Mouse (Mus musculus) neural tube, embryonic 13.5 days (tissue): ENCODE measurements around the gene Got2. TPM values are rescaled to one million over a fixed set of nuclear protein-coding genes. Genes with fewer than 3 reads are reported as not detected.
"Not testable (repeated sequence)": the region's sequence is repeated elsewhere in the genome, so short reads cannot be mapped to it uniquely, and the experiment has no call there.

Source experiments
- ATAC-seq: fragments of 200-750 bp; cut with Nextera tagmentation; 2 replicates; pipeline ENCODE4 v1.8.0; 2017; ENCODE audit warnings: low read depth, mild to moderate bottlenecking, moderate TSS enrichment, moderate library complexity
- H3K27ac ChIP-seq: fragments of 300-500 bp; sonication (generic); replicated peaks from 2 replicates; pipeline ENCODE4 v1.5.1; 2015; ENCODE audit warnings: moderate library complexity, mild to moderate bottlenecking, inconsistent platforms
- H3K27me3 ChIP-seq: fragments of 300-500 bp; sonication (generic); 2 replicates; pipeline ENCODE4 v1.6.1; 2015; ENCODE audit warnings: mild to moderate bottlenecking, inconsistent platforms
- H3K36me3 ChIP-seq: fragments of 300-500 bp; sonication (generic); 2 replicates; pipeline ENCODE4 v1.6.1; 2015; ENCODE audit warnings: mild to moderate bottlenecking, inconsistent platforms
- H3K4me1 ChIP-seq: fragments of 300-500 bp; sonication (generic); replicated peaks from 2 replicates; pipeline ENCODE4 v1.6.1; 2015; ENCODE audit warnings: inconsistent platforms
- H3K4me2 ChIP-seq: fragments of 300-500 bp; sonication (generic); 2 replicates; pipeline ENCODE4 v1.6.1; 2015; ENCODE audit warnings: inconsistent platforms, mild to moderate bottlenecking, moderate library complexity
- H3K4me3 ChIP-seq: fragments of 300-500 bp; sonication (generic); 2 replicates; pipeline ENCODE4 v1.5.1; 2015; ENCODE audit warnings: mild to moderate bottlenecking, inconsistent platforms
- H3K9ac ChIP-seq: fragments of 300-500 bp; sonication (generic); 2 replicates; pipeline ENCODE4 v1.6.1; 2015; ENCODE audit warnings: moderate library complexity, mild to moderate bottlenecking, inconsistent platforms
- H3K9me3 ChIP-seq: fragments of 300-500 bp; sonication (generic); 2 replicates; pipeline ENCODE4 v1.6.1; 2016; ENCODE audit warnings: inconsistent platforms
- WGBS: fragments of 180-500 bp; shearing (Covaris S2); methylation state at CpG from one replicate; pipeline ENCODE4 v1.1.7; 2015; 5-methylcytosine and 5-hydroxymethylcytosine counted together
- polyA plus RNA-seq: library from polyadenylated mRNA; unstranded; fragments of >200 nt; fragmentation: Nextera tagmentation; extraction: Ambion mirVana; gene quantifications from 2 replicates; pipeline ENCODE4 v1.2.1, GENCODE M21; 2015

Gene Got2
- polyA plus RNA-seq, 1 experiment from 2014 or later: 201 TPM

- H3K4me3 ChIP-seq: peak overlapping the region; percentile 97
- peak overlapping the region; percentile 85 for H3K9ac ChIP-seq
- WGBS: 69% methylated on average over 17 of the region's 17 CpGs
- H3K27me3 ChIP-seq: no peaks in the 10 kb centered on the region
- H3K36me3 ChIP-seq: no peaks in the 10 kb centered on the region
- H3K9me3 ChIP-seq: no peaks in the 10 kb centered on the region
- peaks cover 30% of the 10 kb centered on the region for H3K4me1 ChIP-seq
- H3K27ac ChIP-seq: peak overlapping the region; percentile 47; the same call in 1 of the 2 replicates
- peak overlapping the region; percentile 70 for H3K4me2 ChIP-seq
- no peak for ATAC-seq
These were observed 1.4 kb downstream of the Got2 start for GRCm38 (mm10) chr8:95886647-95887577.

GRCm38 (mm10) chr8:95885966-95886365 is 2.4 kb downstream of the Got2 start:
- WGBS: 82% methylated on average over 5 of the region's 5 CpGs
- H3K4me1 ChIP-seq: peaks cover 30% of the 10 kb centered on the region
- no peak for ATAC-seq
- no peaks in the 10 kb centered on the region for H3K9me3 ChIP-seq
- H3K27ac ChIP-seq: no peak overlapping the region
- no peak overlapping the region for H3K9ac ChIP-seq
- no peak overlapping the region for H3K4me3 ChIP-seq
- H3K36me3 ChIP-seq: no peaks in the 10 kb centered on the region
- no peak overlapping the region for H3K4me2 ChIP-seq
- H3K27me3 ChIP-seq: no peaks in the 10 kb centered on the region

- 79% methylated on average over 5 of the region's 5 CpGs for WGBS
- H3K27ac ChIP-seq: no peak overlapping the region
- H3K9ac ChIP-seq: no peak overlapping the region
- H3K4me2 ChIP-seq: no peak overlapping the region
- no peaks in the 10 kb centered on the region for H3K27me3 ChIP-seq
- peaks cover 30% of the 10 kb centered on the region for H3K4me1 ChIP-seq
- no peaks in the 10 kb centered on the region for H3K9me3 ChIP-seq
- H3K36me3 ChIP-seq: no peaks in the 10 kb centered on the region
- no peak overlapping the region for H3K4me3 ChIP-seq
- no peak for ATAC-seq
These were observed 3.0 kb downstream of the Got2 start for GRCm38 (mm10) chr8:95885271-95885841.

- H3K4me3 ChIP-seq: no peak overlapping the region
- no peaks in the 10 kb centered on the region for H3K9me3 ChIP-seq
- no peak overlapping the region for H3K9ac ChIP-seq
- no peak overlapping the region for H3K4me2 ChIP-seq
- H3K36me3 ChIP-seq: no peaks in the 10 kb centered on the region
- peaks cover 30% of the 10 kb centered on the region for H3K4me1 ChIP-seq
- H3K27ac ChIP-seq: no peak overlapping the region
- 78% methylated on average over 12 of the region's 12 CpGs for WGBS
- ATAC-seq: no peak
- no peaks in the 10 kb centered on the region for H3K27me3 ChIP-seq
These were observed 3.9 kb downstream of the Got2 start for GRCm38 (mm10) chr8:95884491-95884890.

- Histone ChIP-seq H3K9me3 (no peaks in the 10 kb centered on the region), H3K36me3 (peaks cover 4% of the 10 kb centered on the region), H3K4me3 (no peak overlapping the region), H3K4me1 (peaks cover 42% of the 10 kb centered on the region), H3K27ac (no peak overlapping the region), H3K9ac (no peak overlapping the region), H3K4me2 (no peak overlapping the region), H3K27me3 (no peaks in the 10 kb centered on the region)
- no peak for ATAC-seq
- WGBS: 88% methylated on average over 9 of the region's 9 CpGs
These were observed 6.2 kb downstream of the Got2 start for GRCm38 (mm10) chr8:95882191-95882590.

GRCm38 (mm10) chr8:95881576-95881975 is 6.8 kb downstream of the Got2 start:
- ATAC-seq: no peak
- 92% methylated on average over 3 of the region's 3 CpGs for WGBS
- Histone ChIP-seq H3K4me3 (no peak overlapping the region), H3K4me2 (no peak overlapping the region), H3K27ac (no peak overlapping the region), H3K9ac (no peak overlapping the region), H3K27me3 (no peaks in the 10 kb centered on the region), H3K9me3 (no peaks in the 10 kb centered on the region), H3K4me1 (peaks cover 36% of the 10 kb centered on the region), H3K36me3 (peaks cover 11% of the 10 kb centered on the region)

- Histone ChIP-seq H3K4me3 (no peak overlapping the region), H3K27ac (no peak overlapping the region), H3K9me3 (no peaks in the 10 kb centered on the region), H3K4me2 (no peak overlapping the region), H3K27me3 (no peaks in the 10 kb centered on the region), H3K4me1 (peaks cover 19% of the 10 kb centered on the region), H3K36me3 (peaks cover 27% of the 10 kb centered on the region), H3K9ac (no peak overlapping the region)
- 95% methylated on average over 4 of the region's 4 CpGs for WGBS
- no peak for ATAC-seq
These were observed 8.5 kb downstream of the Got2 start for GRCm38 (mm10) chr8:95879823-95880222.

GRCm38 (mm10) chr8:95878176-95878962 is 10.0 kb downstream of the Got2 start:
- H3K36me3 ChIP-seq: peaks cover 42% of the 10 kb centered on the region
- peak overlapping the region; percentile 55 for H3K9ac ChIP-seq
- peak overlapping the region; percentile 73 for H3K27ac ChIP-seq
- H3K27me3 ChIP-seq: no peaks in the 10 kb centered on the region
- WGBS: 30% methylated on average over 12 of the region's 12 CpGs
- H3K4me3 ChIP-seq: peak overlapping the region; percentile 27
- peak overlapping the region; percentile 50 for H3K4me2 ChIP-seq
- no peaks in the 10 kb centered on the region for H3K9me3 ChIP-seq
- peak; percentile 60 for ATAC-seq
- H3K4me1 ChIP-seq: peaks cover 15% of the 10 kb centered on the region

- Histone ChIP-seq H3K9me3 (no peaks in the 10 kb centered on the region), H3K4me1 (peaks cover 15% of the 10 kb centered on the region), H3K27ac (no peak overlapping the region), H3K27me3 (no peaks in the 10 kb centered on the region), H3K4me3 (no peak overlapping the region), H3K36me3 (peaks cover 73% of the 10 kb centered on the region), H3K4me2 (no peak overlapping the region), H3K9ac (no peak overlapping the region)
- ATAC-seq: no peak
- WGBS: over 99% methylated on average over 7 of the region's 7 CpGs
These were observed 13.1 kb downstream of the Got2 start for GRCm38 (mm10) chr8:95875270-95875669.

- Histone ChIP-seq H3K4me1 (no peaks in the 10 kb centered on the region), H3K27me3 (no peaks in the 10 kb centered on the region), H3K9ac (no peak overlapping the region), H3K4me3 (no peak overlapping the region), H3K9me3 (no peaks in the 10 kb centered on the region), H3K4me2 (no peak overlapping the region), H3K36me3 (peaks cover 99% of the 10 kb centered on the region), H3K27ac (no peak overlapping the region)
- no peak for ATAC-seq
- 93% methylated on average over 16 of the region's 16 CpGs for WGBS
These were observed 16.7 kb downstream of the Got2 start for GRCm38 (mm10) chr8:95871690-95872089.

GRCm38 (mm10) chr8:95864851-95865250 is 23.5 kb downstream of the Got2 start:
- ATAC-seq, H3K4me1 ChIP-seq, H3K27me3 ChIP-seq, H3K4me3 ChIP-seq, H3K4me2 ChIP-seq, H3K27ac ChIP-seq, H3K9ac ChIP-seq, H3K9me3 ChIP-seq: not testable (repeated sequence)
- peaks cover 68% of the 10 kb centered on the region for H3K36me3 ChIP-seq
- 96% methylated on average over 18 of the region's 18 CpGs for WGBS
